Mouse (Mus musculus): Measurements from ENCODE around the gene Gm5861.
"Not testable (repeated sequence)": the region's sequence is repeated elsewhere in the genome, so short reads cannot be mapped to it uniquely, and the experiment has no call there.

Gm5861 gene

GRCm38 (mm10) chr5:11182772-11183171 is at the start of gene Gm5861:
TSS of gene Gm5861 (plus strand) at chr5:11183072.
- not testable (repeated sequence) for DNase-seq (ENCODE audit: low read depth)

- not testable (repeated sequence) for DNase-seq (ENCODE audit: low read depth)
Measured at GRCm38 (mm10) chr5:11138031-11138430, 44.8 kb upstream of the Gm5861 start.
